Mouse (Mus musculus): ENCODE data around the gene Mrps11.

The Mrps11 gene

GRCm38 (mm10) chr7:78782639-78783581 is at the start of gene Mrps11, which contains the start of gene Mrpl46:
Gene Mrps11, plus strand, starts transcription at chr7:78783119.
Gene Mrpl46, minus strand, starts transcription at chr7:78783531.
- DNase-seq (ENCODE audit: low spot score in 2 of 2), result peak; percentile 76 to 85

DNA sequence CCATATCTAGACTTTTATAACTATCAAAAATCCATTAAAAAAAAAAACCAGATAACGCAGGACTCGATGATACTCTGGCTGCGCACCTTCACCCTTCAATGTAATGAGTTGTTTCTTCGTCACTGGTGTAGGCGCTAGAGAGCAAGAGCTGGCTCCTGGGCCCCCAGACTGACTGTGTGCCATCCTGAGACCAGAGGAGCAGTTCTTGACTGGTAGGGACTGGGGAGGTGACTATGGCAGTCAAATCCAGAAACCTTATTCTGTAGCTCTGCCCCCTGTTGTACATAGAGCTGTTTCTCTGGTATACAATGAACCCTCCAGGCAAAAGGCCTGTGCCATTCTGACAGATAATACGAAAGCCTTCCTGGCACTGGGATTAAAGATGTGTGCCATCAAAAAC is 45.7 kb upstream of the Mrps11 start:
- no peak for DNase-seq (ENCODE audit: low spot score in 2 of 2)

DNA sequence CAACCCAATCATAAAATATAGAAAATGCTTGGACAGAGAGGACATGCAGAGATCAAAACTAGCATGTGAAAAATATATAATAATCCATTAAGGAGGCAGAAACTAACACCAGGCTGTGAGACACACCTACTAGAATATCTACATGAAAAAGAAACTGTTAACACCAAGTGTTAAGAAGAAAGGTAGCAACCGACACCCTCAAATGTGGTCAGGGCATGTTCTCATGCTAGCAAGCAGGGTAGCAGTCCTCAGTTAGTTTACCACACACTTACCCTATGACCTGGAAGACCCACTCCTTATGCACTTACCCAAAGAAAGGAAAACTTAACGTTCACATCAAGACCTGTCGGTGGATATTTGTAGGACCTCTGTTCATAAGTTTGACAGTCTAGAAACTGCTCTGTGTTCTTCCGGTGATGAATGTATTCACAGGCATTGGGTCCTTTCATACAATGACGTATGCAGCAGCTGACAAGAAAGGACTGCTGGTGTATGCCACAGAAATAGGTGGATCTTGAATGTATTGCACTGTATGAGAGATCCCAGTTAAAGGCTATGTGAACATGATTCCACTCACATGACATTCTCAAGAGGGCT is 45.2 kb upstream of the Mrps11 start, which contains the start of gene Ntrk3:
Gene Ntrk3, minus strand, starts transcription at position 399 of the 597 bp plus-strand sequence.
- no peak for DNase-seq (ENCODE audit: low spot score in 2 of 2)

DNA sequence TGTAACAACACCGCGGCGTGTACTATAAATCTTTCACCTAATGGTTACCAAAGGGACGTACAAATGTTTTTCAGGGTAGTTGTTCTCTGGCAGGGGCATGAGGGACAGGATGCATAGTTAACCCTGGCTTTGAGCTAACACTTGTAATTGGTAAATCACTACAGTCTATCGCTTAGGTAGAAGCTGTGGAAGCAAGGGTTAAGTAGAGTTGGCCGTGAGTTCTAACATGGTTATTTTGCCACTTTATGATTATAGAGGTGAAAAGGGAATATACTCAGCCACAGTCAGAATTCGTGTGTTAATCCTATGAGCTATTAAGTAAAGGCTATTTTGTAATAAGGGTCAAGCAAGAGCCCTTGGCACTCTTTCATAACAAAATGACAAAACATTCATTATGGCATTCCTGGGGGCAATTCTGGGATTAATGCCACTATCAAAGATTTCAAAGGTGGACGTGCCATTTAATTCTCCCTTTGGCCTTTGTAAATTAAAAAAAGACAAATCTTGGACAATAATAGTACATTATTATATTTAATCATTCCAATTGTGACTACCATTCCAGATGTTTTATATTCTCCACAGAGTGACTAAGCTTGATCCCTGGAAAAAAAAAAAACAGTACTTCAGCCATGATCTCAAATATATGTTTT is 43.4 kb upstream of the Mrps11 start:
- DNase-seq (ENCODE audit: low spot score in 2 of 2), result no peak

- DNase-seq (ENCODE audit: low spot score in 2 of 2), result no peak
Measured at GRCm38 (mm10) chr7:78743731-78744385, 39.1 kb upstream of the Mrps11 start.

DNA sequence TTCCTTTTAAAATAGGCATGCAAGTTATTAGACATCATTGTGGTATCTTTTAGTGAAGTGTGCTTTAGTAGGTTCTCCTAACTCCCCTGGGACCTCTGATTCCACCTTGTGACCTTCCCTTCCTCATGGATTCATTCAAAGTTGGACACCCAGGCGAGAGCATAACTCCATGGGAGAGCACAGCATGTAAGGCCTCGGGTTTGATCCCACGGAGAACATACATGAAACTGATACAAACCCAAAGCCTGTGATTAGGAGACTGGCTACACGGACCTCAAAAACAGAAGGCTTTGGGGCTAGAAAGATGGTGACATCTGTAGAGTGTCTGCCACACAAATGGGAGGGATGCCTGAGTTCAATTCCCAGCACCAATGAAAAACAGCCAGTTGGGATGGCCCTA is 30.0 kb upstream of the Mrps11 start:
- DNase-seq (ENCODE audit: low spot score in 2 of 2), result no peak

DNA sequence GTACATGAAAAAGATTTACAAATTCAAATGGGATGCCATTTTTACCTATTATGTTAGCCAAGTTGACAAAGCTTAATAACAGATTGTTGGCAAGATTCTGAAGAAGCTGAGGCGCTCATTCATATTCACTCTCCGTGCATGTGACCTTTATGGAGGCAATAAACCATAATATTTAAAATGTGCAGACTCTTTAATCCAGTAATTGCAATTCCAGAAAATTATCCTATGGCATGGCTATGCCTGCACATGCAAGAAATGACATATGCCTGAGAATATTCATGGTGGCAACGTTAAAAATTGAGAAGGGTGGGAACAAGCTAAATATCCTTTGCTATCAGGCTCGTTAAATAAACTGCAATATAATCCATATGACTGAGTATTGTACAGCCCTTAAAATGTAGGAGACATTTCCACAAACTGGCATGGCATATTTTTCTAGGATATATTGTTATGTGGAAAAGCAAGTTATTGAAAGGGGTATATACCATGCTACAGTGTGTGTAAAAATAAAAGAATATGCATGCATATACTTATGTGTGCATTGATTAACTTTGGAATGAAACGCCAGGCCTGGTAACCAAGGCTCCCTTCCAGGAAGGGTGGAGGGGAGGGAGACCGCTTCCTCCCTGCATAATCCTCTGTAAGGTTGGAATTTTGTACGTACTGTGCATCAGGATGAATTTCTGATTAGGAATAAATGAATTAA is 29.0 kb upstream of the Mrps11 start:
- no peak for DNase-seq (ENCODE audit: low spot score in 2 of 2)

DNA sequence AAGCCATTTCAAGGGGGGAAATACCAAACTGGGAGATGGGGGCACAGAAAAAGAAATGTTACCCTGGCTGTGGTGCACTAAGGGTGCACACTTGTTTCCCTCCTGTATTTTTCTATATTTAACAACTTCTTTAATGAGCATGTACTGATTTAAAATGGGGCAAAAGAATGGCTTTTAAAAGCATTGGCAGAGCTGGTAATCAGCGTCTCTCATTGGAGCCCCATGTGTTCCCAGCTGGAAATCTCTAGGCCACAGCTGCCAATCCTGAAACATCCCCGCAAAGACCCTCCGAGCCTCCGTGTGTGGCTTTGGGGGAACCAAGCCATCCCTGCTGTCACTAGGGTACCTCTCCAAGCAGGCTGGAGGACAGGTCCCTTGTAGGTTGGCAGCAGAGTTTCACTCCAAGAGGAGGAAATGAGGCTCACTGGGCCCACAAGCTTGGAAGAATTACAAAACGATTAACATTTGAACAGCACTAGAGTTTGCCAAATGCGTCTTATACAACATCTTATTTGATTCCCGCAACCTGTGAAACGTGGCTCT is 28.4 kb upstream of the Mrps11 start:
- DNase-seq (ENCODE audit: low spot score in 2 of 2), result no peak

GRCm38 (mm10) chr7:78763801-78764200 is 19.1 kb upstream of the Mrps11 start:
- DNase-seq (ENCODE audit: low spot score in 2 of 2), result no peak

DNA sequence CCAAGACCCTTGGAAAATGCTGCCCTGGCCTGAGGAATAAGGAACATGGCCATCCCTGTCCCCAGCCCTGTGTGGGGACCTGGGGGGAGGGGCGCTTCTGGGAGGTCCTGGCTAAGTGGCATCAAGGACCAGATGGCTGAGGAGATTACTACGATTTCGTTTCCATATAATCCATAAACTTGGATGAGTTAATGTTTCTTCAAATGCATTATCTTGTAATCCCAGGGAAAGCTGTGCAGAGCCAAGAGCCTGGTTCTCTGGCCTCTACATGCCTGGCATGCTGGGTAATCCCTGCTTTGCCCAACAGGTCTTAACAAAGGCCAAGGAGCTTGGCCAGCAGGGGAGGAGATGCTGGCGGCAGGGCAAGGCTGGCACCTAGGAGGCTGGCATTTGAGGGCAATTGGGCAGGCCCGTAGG is 17.7 kb upstream of the Mrps11 start:
- DNase-seq (ENCODE audit: low spot score in 2 of 2), result no peak

DNA sequence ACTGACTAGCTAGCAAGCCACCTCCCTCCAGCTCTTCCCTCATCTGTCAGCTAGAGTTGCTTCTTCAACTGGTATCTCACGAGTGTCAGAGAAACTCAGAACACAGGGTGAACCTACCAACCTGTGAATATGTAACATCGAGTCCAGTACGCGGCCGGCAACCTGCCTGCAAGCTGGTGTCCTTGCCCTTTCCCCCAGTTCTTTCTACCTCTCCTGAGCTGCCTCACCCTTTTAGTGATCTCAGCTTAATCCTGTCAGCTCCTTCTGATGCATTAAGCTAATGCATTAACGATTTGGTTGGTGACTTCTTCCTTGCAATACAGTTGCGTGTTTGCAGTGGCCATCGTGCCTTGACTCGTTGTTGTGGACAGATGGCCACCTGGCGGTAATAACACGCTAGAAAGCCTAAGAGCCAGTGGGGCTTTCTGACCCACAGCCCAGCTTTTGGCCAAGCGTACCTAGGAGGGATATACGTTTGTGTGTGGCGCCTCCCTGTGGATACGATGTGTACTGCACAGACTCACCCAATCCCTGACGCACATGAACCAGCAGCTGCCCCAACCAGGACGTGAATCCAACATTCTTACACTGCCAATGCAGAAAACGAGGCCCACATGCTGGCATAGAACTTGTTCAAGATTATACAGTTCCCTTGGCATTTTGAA is 16.8 kb upstream of the Mrps11 start:
- peak; percentile 42 to 63 for DNase-seq (ENCODE audit: low spot score in 2 of 2)

DNA sequence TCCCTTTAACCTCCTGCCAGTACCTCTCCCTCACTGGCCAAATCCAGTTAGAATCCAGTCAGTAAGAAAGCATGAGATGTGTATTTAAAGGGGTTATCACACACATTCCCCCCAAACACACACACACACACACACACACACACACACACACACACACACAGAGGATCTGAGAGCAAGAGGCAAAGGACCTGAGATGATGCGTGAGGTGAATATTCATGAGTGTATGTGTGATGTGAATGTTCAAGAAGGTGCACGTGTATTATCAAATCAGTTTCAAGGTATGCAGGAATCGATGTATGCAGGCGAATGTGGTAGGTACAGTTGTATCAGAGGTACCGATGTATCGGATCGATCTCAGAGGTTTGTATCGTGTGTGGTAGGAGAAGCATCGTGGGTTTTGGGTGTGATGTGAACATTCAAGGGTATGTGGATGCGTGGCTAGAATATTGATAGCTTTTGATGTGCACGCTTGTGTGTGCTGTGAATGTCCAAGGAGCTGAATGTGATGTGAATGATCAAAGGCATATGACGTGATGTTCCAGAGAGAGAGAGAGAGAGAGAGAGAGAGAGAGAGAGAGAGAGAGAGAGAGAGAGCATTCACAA is 14.9 kb upstream of the Mrps11 start:
- DNase-seq (ENCODE audit: low spot score in 2 of 2), result no peak

DNA sequence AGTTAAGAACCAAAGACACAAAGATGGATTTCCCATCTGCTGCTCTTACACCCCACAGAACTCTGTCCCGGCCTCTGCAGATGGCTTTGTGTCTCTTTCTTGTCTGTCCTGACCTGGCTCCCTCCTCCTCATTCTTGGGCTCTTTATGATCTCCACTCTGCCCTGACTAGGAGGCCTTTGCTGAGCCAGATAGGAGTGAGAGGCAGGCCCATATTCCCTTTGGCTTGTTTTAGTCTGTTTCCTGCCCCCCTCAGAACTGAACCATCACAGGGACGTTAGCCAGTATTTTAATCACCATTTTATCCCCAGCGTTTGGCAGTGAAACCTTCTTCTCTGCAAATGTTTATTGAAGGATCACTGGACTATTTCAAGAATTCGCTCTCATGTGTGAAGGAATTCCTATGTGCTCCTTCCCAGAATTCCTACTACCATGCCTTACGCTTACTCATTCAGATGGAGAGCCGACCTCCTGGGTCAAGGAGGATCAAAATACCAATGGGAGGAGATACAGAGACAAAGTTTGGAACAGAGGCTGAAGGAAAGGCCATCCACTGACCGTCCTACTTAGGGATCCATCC is 13.8 kb upstream of the Mrps11 start:
- no peak for DNase-seq (ENCODE audit: low spot score in 2 of 2)

- no peak for DNase-seq (ENCODE audit: low spot score in 2 of 2)
Measured at GRCm38 (mm10) chr7:78770936-78771335, 12.0 kb upstream of the Mrps11 start.

GRCm38 (mm10) chr7:78778741-78779140 is 4.2 kb upstream of the Mrps11 start:
- DNase-seq (ENCODE audit: low spot score in 2 of 2), result no peak

DNA sequence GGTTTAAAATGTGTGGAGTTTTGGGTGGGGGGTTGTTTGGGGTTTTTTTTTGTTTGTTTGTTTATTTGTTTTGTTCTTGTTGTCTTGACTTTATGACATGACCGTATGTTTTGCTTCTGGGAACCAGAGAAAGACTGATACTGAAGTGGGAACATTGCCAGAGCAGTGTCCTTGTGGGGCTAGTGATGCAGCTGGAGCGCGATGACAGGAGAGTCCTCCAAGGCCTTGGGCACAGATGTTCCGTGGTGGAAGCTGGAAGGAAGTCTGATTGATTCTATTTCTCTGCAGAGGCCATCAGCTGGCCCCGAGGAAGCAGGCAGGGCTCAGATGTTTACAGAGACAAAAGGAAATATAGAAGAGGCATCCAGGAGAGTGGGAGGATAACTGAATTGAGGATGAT is 3.0 kb downstream of the Mrps11 start:
- DNase-seq (ENCODE audit: low spot score in 2 of 2), result no peak

- no peak for DNase-seq (ENCODE audit: low spot score in 2 of 2)
Measured at GRCm38 (mm10) chr7:78787793-78788380, 5.0 kb downstream of the Mrps11 start.

DNA sequence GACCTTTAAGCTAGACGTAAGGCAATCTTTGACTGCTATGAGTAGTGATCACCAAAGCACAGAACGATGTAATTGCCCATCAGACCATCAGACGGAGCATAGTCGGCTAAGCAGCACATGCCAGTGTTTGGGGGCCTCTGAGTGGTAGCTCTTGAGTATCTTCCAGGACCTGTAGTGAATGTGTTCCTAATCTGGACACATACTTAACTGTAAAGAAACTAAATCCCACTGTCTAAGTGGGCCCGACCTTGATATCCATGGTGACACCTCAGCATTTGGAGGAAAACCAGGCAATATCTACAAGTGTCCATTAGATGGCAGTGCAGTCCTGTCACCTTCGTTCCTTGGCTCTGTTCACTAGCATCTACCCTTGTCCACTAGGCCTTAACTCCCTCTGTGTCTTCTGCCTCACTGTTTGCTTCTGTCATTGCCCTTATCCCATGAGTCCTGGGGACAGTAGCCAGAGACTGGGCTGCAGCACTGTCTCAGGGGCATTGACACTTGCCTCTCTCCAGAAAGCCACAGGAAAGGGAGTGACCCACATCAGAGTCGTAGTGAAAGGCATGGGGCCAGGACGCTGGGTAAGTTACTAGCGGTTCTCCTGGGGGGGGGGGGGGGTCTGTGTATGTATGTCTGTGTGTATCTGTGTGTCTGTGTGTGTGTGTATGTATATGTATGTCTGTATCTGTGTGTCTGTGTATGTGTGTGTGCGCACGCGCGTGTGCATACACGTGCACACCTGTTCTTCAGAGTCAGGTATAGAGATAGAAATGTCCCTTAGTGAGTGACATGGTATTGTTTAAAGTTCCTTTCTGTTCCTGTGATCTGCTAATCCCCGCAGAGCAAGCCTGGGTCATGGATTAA is 8.7 kb downstream of the Mrps11 start:
- peak in 1 of 2 experiments; percentile 21 for DNase-seq (ENCODE audit: low spot score in 2 of 2)

Measured in spleen, postnatal 14 days (tissue).